10 mouse cellular contexts compared by ENCODE assay signal in the genomic region with DNA sequence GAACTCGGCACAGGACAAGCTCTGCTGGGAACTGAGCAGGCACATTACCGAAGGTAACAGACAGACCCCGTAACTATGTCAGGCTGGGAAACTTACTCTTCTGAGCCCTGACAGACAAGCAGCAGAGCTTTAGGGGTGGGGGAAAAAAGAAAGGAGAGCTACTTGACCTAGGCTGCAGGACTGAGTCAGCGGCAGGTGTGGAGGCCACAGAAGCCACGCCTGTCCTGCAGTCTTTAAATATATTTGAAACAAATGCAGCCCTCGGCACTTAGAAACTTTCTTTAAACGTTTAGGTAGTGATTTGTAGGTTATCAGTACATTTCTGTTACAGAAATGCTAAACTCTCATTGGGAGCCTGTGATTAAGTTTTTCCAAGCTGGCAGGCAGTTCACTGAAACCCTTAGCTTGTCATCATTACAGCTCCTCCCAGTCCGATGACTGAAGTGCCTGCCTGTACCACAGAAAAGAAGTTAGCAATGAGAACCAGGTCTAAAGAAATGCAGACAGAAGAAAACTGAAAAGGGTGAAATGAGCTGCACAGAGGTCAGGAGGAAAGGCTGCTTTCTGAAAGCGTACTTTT. TPM values are rescaled to one million over a fixed set of nuclear protein-coding genes. Genes with fewer than 3 reads are reported as not detected.
DNase-seq lines count a peak whose midpoint lies in the region; ATAC-seq and TF ChIP-seq lines count a peak whose summit lies in the region.
"Had no signal": no experiment of that assay in that cellular context is flagged by ENCODE, and none has a peak within 500 bp of the region (broad histone marks: within the 10 kb centered on the region; RNA-seq: fewer than 3 reads in every experiment).

No protein-coding gene starts in this region.

- H3K4me3 ChIP-seq in heart, embryonic 11.5 days (ENCODE audit: low read depth, low read length), result 0 out of 2 replicates have a peak overlapping the region, but pooled peaks have one; percentile 14
- no peak overlapping the region for H3K4me3 ChIP-seq in lung, postnatal 0 days (ENCODE audit: low read depth, low read length)
- no peak overlapping the region for H3K4me3 ChIP-seq in intestine, embryonic 14.5 days (ENCODE audit: low read depth, low read length)
- H3K4me3 ChIP-seq in midbrain, embryonic 11.5 days (ENCODE audit: low read depth, low read length), result no peak overlapping the region

- H3K27ac ChIP-seq in heart, embryonic 11.5 days (ENCODE audit: low read depth, low read length), result peak overlapping the region; percentile 77
- H3K27ac ChIP-seq in lung, postnatal 0 days (ENCODE audit: low read length), result peak overlapping the region; percentile 89
- peak overlapping the region; percentile 73 for H3K27ac ChIP-seq in intestine, embryonic 14.5 days (ENCODE audit: low read depth)
- no peak overlapping the region for H3K27ac ChIP-seq in midbrain, embryonic 11.5 days (ENCODE audit: low read depth, low read length)

- intact Hi-C loops in heart, postnatal 14 days (cut with DNase I), result no loop called here

- peaks cover 89% of the 10 kb centered on the region for H3K4me1 ChIP-seq in heart, embryonic 11.5 days (ENCODE audit: control insufficient read depth, insufficient read depth, low read length)
- peaks cover 37% of the 10 kb centered on the region for H3K4me1 ChIP-seq in lung, postnatal 0 days (ENCODE audit: insufficient read depth, low read depth, low read length)
- H3K4me1 ChIP-seq in intestine, embryonic 14.5 days (replicated peaks; ENCODE audit: control insufficient read depth, insufficient read depth, low read length), result peaks cover 68% of the 10 kb centered on the region
- no peaks in the 10 kb centered on the region for H3K4me1 ChIP-seq in midbrain, embryonic 11.5 days (ENCODE audit: control insufficient read depth, insufficient read depth, low read length)

- peaks cover 25% of the 10 kb centered on the region for H3K36me3 ChIP-seq in heart, embryonic 11.5 days (ENCODE audit: control insufficient read depth, insufficient read depth, low read length)
- no peaks in the 10 kb centered on the region for H3K36me3 ChIP-seq in lung, postnatal 0 days (ENCODE audit: insufficient read depth, low read length)
- H3K36me3 ChIP-seq in intestine, embryonic 14.5 days (ENCODE audit: control insufficient read depth, insufficient read depth, low read length), result peaks cover 40% of the 10 kb centered on the region
- H3K36me3 ChIP-seq in midbrain, embryonic 11.5 days (ENCODE audit: control insufficient read depth, insufficient read depth, low read length), result no peaks in the 10 kb centered on the region

- no peak for ATAC-seq in heart, embryonic 11.5 days (replicated peaks; ENCODE audit: insufficient number of reproducible peaks, low FRiP score, low TSS enrichment)
- peak; percentile 36 for ATAC-seq in lung, postnatal 0 days
- 0 out of 2 replicates have a peak, but pooled peaks have one; percentile 14 for ATAC-seq in intestine, embryonic 14.5 days (replicated peaks; ENCODE audit: low FRiP score, low TSS enrichment, low read depth)
- ATAC-seq in midbrain, embryonic 11.5 days (ENCODE audit: low FRiP score), result no peak

- no peak for TF ChIP-seq CTCF in lung, postnatal 0 days (IDR thresholded peaks at IDR 0.05)

- 0 out of 2 replicates have a peak, but pooled peaks have one; percentile 12 for TF ChIP-seq EP300 in lung, postnatal 0 days (IDR thresholded peaks at IDR 0.05)

- 39% methylated on average over 9 of the region's 9 CpGs for WGBS in heart, embryonic 11.5 days (ENCODE audit: insufficient replicate concordance)
- 37% methylated on average over 9 of the region's 9 CpGs for WGBS in lung, postnatal 0 days
- WGBS in intestine, embryonic 14.5 days, result 23% methylated on average over 9 of the region's 9 CpGs
- WGBS in midbrain, embryonic 11.5 days, result 78% methylated on average over 9 of the region's 9 CpGs

- DNase-seq in heart, postnatal 14 days, result no peak
- peak; percentile 61 for DNase-seq in lung, postnatal 0 days (ENCODE audit: low spot score)
- DNase-seq in lung, postnatal 4 days, result no peak
- no peak for DNase-seq in intestine, embryonic 14.5 days (ENCODE audit: low spot score)
- DNase-seq in testis, postnatal 14 days (ENCODE audit: low spot score), result peak; percentile 38
- DNase-seq in midbrain, embryonic 11.5 days (ENCODE audit: low spot score, missing footprints), result no peak
- no peak for DNase-seq in frontal cortex, postnatal 10 days (ENCODE audit: low spot score in 2 of 2)
- DNase-seq: adrenal gland, adult 2 months; cerebellum, postnatal 14 days had no signal

- no peaks in the 10 kb centered on the region for H3K9me3 ChIP-seq in heart, embryonic 11.5 days (replicated peaks; ENCODE audit: control insufficient read depth, low read length)
- H3K9me3 ChIP-seq in lung, postnatal 0 days (ENCODE audit: low read length), result no peaks in the 10 kb centered on the region
- no peaks in the 10 kb centered on the region for H3K9me3 ChIP-seq in intestine, embryonic 14.5 days (ENCODE audit: control insufficient read depth, low read length)
- H3K9me3 ChIP-seq in midbrain, embryonic 11.5 days (ENCODE audit: control insufficient read depth, low read length), result no peaks in the 10 kb centered on the region

- peak overlapping the region; percentile 49 for H3K4me2 ChIP-seq in heart, embryonic 11.5 days
- H3K4me2 ChIP-seq in lung, postnatal 0 days (replicated peaks; ENCODE audit: low read depth, low read length), result peak overlapping the region; percentile 31
- H3K4me2 ChIP-seq in intestine, embryonic 14.5 days (ENCODE audit: low read length), result peak overlapping the region; percentile 25
- no peak overlapping the region for H3K4me2 ChIP-seq in midbrain, embryonic 11.5 days

- no peaks in the 10 kb centered on the region for H3K27me3 ChIP-seq in heart, embryonic 11.5 days (ENCODE audit: control insufficient read depth, insufficient read depth, low read length)
- H3K27me3 ChIP-seq in lung, postnatal 0 days (replicated peaks; ENCODE audit: insufficient read depth, low read length), result no peaks in the 10 kb centered on the region
- no peaks in the 10 kb centered on the region for H3K27me3 ChIP-seq in intestine, embryonic 14.5 days (replicated peaks; ENCODE audit: control insufficient read depth, insufficient read depth, low read length)
- H3K27me3 ChIP-seq in midbrain, embryonic 11.5 days (ENCODE audit: control insufficient read depth, insufficient read depth, low read length), result no peaks in the 10 kb centered on the region

- H3K9ac ChIP-seq in heart, embryonic 11.5 days (ENCODE audit: low read depth, low read length), result peak overlapping the region; percentile 58
- no peak overlapping the region for H3K9ac ChIP-seq in lung, postnatal 0 days (replicated peaks; ENCODE audit: low read depth)
- H3K9ac ChIP-seq in intestine, embryonic 14.5 days (ENCODE audit: low read length), result no peak overlapping the region
- no peak overlapping the region for H3K9ac ChIP-seq in midbrain, embryonic 11.5 days (ENCODE audit: low read length)

RNA-seq across cellular contexts. Expression of gene Igf2r, which starts 18.8 kb away (rescaled TPM):
- 199 and 238 TPM in 2 replicates for polyA plus RNA-seq in heart, embryonic 11.5 days (2014; fragmentation: Nextera tagmentation; extraction: Ambion mirVana)
- total RNA-seq in heart, postnatal 14 days (2021), result 100 to 1,000 TPM; 131 to 132 TPM
- 26.7 and 27.9 TPM in 2 replicates for polyA plus RNA-seq in lung, postnatal 0 days (2015; fragmentation: Nextera tagmentation; extraction: Ambion mirVana)
- polyA plus RNA-seq in intestine, embryonic 14.5 days (2014; fragmentation: Nextera tagmentation; extraction: Ambion mirVana), result 52.3 and 52.8 TPM in 2 replicates
- polyA plus RNA-seq in midbrain, embryonic 11.5 days (2014; fragmentation: Nextera tagmentation; extraction: Ambion mirVana), result 13.3 and 14.9 TPM in 2 replicates

Comparison
In these comparisons a context has a peak if more than half of its experiments do, and no peak if none do; other contexts are left out.
1. DNase-seq: peak in lung, postnatal 0 days (single experiment) and testis, postnatal 14 days (single experiment); none in heart, postnatal 14 days (0 of 2), lung, postnatal 4 days (0 of 2), intestine, embryonic 14.5 days (single experiment), midbrain, embryonic 11.5 days (single experiment) and frontal cortex, postnatal 10 days (0 of 2).
2. ATAC-seq: peak in lung, postnatal 0 days (single experiment) and intestine, embryonic 14.5 days (single experiment); none in heart, embryonic 11.5 days (single experiment) and midbrain, embryonic 11.5 days (single experiment).